Mouse (Mus musculus) thymus, postnatal 14 days (tissue): Measurements from ENCODE around the gene Exoc3l4.

Source experiments
- DNase-seq: peaks from one replicate; pipeline ENCODE4 v3.0.0; 2021

Exoc3l4 gene

DNA sequence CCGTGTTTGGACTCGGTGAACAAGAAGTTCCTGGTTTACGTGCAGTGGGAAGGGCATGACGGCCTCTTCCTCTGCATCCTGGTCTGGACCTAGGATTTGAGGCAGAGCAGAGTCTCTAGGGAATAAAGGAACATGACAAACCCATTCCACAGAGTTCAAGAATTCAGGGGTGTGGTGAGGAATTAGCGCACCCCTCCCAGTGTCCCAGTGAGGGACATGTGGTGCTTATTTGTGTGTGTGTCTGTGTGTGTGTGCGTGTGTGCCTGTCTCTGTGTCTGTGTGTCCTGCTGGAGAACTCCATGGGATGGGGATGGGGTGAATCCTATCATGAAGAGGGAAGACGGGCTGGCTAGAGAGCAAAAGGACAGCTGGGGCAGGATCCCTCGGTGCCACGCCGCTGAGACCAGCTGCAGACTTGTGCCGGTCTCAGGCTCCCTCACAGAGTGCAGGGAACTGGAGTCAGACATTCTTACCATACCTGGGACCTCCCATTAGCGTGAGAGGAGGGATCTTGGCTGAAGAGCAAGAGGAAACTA lies 38.6 kb downstream of the Exoc3l4 start:
- no peak for DNase-seq

DNA sequence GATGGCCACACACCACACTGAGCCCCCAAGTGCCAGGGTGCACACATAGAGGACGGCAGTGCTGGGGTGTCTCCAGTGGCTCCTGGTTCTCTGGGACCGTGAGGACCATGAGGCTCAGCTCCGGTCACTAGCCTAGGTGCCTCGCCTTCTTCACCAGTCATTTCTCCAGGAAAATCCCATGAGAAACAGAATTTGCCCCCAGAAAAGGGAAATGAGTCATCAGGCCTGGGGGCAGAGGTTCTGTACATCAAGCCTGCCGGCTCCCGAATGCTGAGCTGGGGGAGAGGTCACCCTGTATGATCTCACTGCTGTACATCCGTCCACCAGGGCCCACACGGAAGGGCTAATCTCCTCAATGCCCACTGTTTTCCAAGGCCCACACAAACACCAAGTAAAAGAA lies 39.0 kb downstream of the Exoc3l4 start:
- DNase-seq = no peak

- no peak for DNase-seq
Observed at GRCm38 (mm10) chr12:111457742-111458141, 40.9 kb downstream of the Exoc3l4 start.

- DNase-seq = no peak
Observed at GRCm38 (mm10) chr12:111463570-111463969, 46.8 kb downstream of the Exoc3l4 start.

DNA sequence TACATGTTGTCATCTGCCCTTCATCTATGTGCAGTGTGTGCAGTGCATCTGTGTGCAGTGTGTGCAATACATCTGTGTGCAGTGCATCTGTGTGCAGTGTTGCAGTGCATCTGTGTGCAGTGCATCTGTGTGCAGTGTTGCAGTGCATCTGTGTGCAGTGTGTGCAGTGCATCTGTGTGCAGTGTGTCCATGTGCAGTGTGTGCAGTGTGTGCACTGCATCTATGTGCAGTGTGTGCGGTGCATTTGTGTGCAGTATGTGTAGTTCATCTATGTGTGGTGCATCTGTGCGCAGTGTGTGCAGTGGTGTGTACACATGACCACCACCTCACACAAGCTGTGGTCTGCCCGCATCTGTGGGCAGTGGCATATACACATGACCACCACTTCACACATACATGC lies 49.6 kb downstream of the Exoc3l4 start:
- no peak for DNase-seq

DNA sequence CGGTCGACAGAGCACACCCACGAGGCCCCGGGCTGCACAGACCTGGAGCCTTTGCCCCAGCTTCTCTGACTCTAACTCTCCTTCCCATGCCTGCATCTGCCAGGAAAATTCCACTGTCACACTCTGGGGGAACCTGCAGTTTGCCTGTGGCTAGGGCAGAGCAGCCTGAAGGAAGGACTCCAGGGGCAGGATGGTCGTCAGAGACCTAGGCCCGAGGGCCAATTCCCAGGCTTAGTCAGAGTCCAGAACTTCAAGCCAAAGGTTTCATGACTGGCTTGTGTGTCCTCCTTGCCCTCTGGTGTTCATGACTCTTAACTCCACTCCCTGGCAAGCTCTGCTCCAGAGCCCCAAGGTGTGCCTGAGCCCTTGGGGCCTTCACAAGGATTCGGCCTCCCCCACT lies 51.4 kb downstream of the Exoc3l4 start:
- DNase-seq = no peak

DNA sequence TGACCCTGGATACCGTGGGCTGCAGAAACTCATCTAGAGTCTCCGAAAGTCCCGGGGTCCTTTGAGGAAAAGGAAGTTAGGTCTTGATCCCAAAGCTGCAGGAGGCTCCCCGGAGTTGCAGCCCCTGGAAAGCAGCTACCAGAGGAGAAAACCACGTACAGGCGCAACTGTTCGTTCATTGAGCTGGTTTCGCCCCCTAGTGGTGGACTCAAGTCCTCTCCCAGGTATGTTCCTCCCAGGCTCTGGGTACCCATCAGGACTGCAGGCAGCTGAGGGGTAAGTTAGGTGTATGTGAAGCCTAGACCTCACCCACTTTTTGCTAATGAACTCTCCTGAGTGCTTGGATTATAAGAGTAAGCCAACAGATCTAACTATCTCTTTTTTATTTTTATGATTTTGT lies 52.7 kb downstream of the Exoc3l4 start:
- DNase-seq = peak; percentile 73

DNA sequence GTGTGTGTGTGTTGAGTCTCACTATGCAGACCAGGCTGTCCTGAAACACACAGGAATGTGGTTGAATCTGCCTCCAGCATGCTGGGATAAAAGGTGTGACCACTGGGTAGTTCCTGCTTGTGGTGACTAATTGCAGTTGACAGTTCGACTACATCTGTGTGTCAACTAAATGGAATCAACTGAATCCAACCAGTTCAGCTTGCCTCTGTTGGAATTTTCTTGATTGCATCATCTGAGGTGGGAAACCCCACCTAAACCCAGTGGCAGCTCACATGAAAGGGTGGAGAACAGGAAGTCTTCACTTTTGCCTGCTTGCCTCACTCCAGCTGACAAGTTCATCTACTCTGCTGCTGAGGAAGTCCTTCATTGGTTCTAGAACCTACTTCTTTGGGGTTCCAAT lies 54.3 kb downstream of the Exoc3l4 start:
- no peak for DNase-seq

GRCm38 (mm10) chr12:111471721-111472120 lies 54.9 kb downstream of the Exoc3l4 start:
- DNase-seq = no peak

DNA sequence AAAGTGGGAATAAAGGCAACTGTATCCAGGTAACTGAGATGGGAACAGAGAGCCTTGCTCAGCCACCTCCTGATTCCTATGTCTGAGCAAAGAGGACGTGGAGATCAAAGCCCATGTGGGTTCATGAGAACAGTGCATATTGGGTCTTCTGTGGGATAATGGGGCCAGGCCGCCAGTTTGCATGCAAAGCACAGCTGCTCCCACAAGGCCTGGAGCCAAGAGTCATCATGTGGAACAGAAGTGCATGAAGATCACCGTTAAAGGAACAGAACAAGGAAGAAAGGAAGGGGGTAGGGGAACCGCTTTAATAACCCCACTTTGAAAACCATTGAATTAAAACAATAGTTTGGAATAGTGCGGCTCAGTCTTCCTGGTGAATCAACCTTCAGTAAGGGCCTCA lies 56.1 kb downstream of the Exoc3l4 start:
- DNase-seq = no peak

- no peak for DNase-seq
Observed at GRCm38 (mm10) chr12:111474384-111474783, 57.6 kb downstream of the Exoc3l4 start.

DNA sequence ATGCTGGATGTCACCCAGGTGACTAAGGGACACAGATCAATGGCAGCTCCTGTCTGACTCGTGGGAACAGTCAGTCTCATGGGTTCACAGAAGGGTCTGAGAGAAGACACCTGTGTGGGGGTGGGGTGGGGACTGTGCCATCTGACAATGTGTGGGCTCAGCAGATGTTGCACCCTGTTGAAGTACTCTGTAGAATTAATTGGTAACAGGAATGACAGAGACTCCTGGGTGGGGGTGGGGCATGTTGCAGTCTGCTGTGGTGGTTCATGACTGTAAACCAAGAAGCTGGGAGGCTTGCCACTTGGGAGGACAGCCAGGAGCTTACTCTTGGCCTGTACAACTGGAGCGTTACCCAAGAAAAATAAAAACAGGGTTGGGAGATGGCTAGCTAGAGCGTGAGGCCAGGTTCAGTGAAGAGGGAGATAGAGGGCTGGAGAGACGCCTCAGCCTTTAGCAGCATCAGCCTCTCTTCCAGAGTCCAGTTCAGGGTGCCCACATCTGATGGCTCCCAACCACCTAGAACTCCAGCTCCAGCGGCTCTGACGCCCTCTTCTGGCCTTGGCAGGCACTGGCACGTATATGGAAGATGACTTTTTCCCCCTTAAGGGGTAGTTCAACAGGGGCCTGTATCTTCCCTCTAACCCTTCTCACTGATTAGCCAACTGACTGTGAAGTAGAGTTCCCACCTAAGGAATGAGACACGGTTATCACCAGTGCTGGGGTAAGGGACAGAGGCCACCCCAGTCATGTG lies 58.3 kb downstream of the Exoc3l4 start:
- peak; percentile 80 for DNase-seq

GRCm38 (mm10) chr12:111478924-111479323 lies 62.1 kb downstream of the Exoc3l4 start:
- no peak for DNase-seq

- DNase-seq = peak; percentile 49
Observed at GRCm38 (mm10) chr12:111479917-111480316, 63.1 kb downstream of the Exoc3l4 start.
